Mouse (Mus musculus) lung, postnatal 0 days (tissue): ENCODE results near the gene Kcnj5. TPM values are rescaled to one million over a fixed set of nuclear protein-coding genes. Genes with fewer than 3 reads are reported as not detected.

Experiments
- ATAC-seq: fragments of 200-750 bp; cut with Nextera tagmentation; 2 replicates; pipeline ENCODE4 v1.8.0; 2017; ENCODE audit warnings: moderate library complexity
- DNase-seq: peaks from one replicate; pipeline ENCODE4 v3.0.0-alpha.2; 2016; ENCODE audit warnings: low spot score
- H3K27ac ChIP-seq: fragments of 300-500 bp; sonication (generic); 2 replicates; pipeline ENCODE4 v1.5.1; 2014; ENCODE audit warnings: antibody characterized with exemption, mild to moderate bottlenecking, low read length, mixed read lengths
- H3K27me3 ChIP-seq: fragments of 300-500 bp; sonication (generic); replicated peaks from 2 replicates; pipeline ENCODE4 v1.6.1; 2014; ENCODE audit warnings: low read length, mixed read lengths; ENCODE audit not compliant: insufficient read depth
- H3K36me3 ChIP-seq: fragments of 300-500 bp; sonication (generic); 2 replicates; pipeline ENCODE4 v1.6.1; 2014; ENCODE audit warnings: low read length, mixed read lengths; ENCODE audit not compliant: insufficient read depth
- H3K4me1 ChIP-seq: fragments of 300-500 bp; sonication (generic); 2 replicates; pipeline ENCODE4 v1.6.1; 2014; ENCODE audit warnings: antibody characterized with exemption, low read depth, low read length, mixed read lengths; ENCODE audit not compliant: insufficient read depth
- H3K4me2 ChIP-seq: fragments of 300-500 bp; sonication (generic); replicated peaks from 2 replicates; pipeline ENCODE4 v1.6.1; 2014; ENCODE audit warnings: low read depth, mild to moderate bottlenecking, low read length, moderate library complexity, mixed read lengths
- H3K4me3 ChIP-seq: fragments of 300-500 bp; sonication (generic); 2 replicates; pipeline ENCODE4 v1.5.1; 2014; ENCODE audit warnings: low read depth, low read length
- H3K9ac ChIP-seq: fragments of 300-500 bp; sonication (generic); replicated peaks from 2 replicates; pipeline ENCODE4 v1.6.1; 2014; ENCODE audit warnings: low read depth, mild to moderate bottlenecking
- H3K9me3 ChIP-seq: fragments of 300-500 bp; sonication (generic); 2 replicates; pipeline ENCODE4 v1.6.1; 2016; ENCODE audit warnings: low read length, mixed read lengths
- CTCF ChIP-seq: IDR thresholded peaks from 2 replicates; pipeline ENCODE4 v1.5.1; 2016; ENCODE audit warnings: antibody characterized with exemption, mild to moderate bottlenecking
- EP300 ChIP-seq: IDR thresholded peaks from 2 replicates; pipeline ENCODE4 v1.6.1; 2016; ENCODE audit warnings: antibody characterized with exemption, mild to moderate bottlenecking, control low read depth
- WGBS: fragments of 180-500 bp; shearing (Covaris S2); extraction: QIAGEN DNeasy Blood & Tissue Kit; methylation state at CpG from one replicate; pipeline ENCODE4 v1.1.7; 2014; 5-methylcytosine and 5-hydroxymethylcytosine counted together
- polyA plus RNA-seq: library from polyadenylated mRNA; unstranded; fragments of >200 nt; fragmentation: Nextera tagmentation; extraction: Ambion mirVana; gene quantifications from 2 replicates; pipeline ENCODE4 v1.2.1, GENCODE M21; 2015

Gene Kcnj5
- polyA plus RNA-seq, 1 experiment from 2014 or later = 0.63 TPM

DNA sequence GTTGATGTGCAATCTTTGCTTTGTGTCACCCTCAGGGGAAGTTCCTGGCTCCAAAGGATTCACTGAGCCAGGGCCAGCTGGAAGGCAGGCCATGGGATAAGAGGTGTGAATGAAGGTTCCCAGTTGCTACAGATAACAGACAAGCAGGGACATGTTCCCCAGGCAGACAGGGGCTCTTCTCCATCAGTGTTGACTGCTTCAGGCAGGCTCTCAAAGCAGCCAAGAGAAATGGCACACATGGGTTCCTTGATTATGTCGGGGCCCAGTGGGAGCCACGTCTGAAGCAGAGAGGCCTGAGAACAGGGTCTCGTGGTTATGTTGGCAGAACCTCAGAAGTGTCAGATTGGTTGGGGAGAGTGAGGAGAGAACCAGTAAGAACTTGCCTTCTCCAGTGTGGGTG, 30.1 kb downstream of the Kcnj5 start:
- peak; percentile 54; the same call in 1 of the 2 replicates for TF ChIP-seq EP300
- TF ChIP-seq CTCF = no peak
- no peaks in the 10 kb centered on the region for H3K27me3 ChIP-seq
- H3K4me3 ChIP-seq = no peak overlapping the region
- H3K4me1 ChIP-seq = no peaks in the 10 kb centered on the region
- no peak overlapping the region for H3K4me2 ChIP-seq
- H3K27ac ChIP-seq = peak overlapping the region; percentile 28; the same call in 1 of the 2 replicates
- H3K9me3 ChIP-seq = no peaks in the 10 kb centered on the region
- WGBS = 58% methylated on average over 3 of the region's 3 CpGs
- ATAC-seq (peak; percentile 90), DNase-seq (peak; percentile 87)
- no peaks in the 10 kb centered on the region for H3K36me3 ChIP-seq
- no peak overlapping the region for H3K9ac ChIP-seq

DNA sequence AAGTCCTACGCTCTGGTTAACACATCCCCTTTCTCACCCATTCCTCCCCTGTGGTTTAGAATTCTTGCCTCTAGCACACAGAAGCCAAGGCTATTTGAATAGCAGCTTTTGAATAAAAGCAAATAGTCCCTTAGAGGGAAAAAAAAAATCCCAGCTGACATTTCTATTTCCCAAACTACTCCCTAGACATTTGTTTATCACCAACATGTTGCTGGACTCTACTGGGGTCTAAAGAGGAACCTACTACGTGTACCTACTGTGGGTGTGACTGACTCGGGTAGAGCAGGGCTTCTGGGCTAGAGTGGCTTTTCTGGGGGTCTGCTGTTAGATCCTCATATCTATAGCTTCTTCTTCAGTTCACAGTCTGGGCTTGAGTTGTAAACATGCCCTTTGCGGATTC, 31.9 kb downstream of the Kcnj5 start:
- H3K4me3 ChIP-seq = no peak overlapping the region
- H3K4me1 ChIP-seq = no peaks in the 10 kb centered on the region
- TF ChIP-seq CTCF (no peak), EP300 (no peak)
- H3K27me3 ChIP-seq = no peaks in the 10 kb centered on the region
- no peak overlapping the region for H3K9ac ChIP-seq
- no peak for DNase-seq
- no peak for ATAC-seq
- H3K4me2 ChIP-seq = 0 out of 2 replicates have a peak overlapping the region, but pooled peaks have one; percentile 22
- WGBS = 39% methylated on average over 4 of the region's 4 CpGs
- no peak overlapping the region for H3K27ac ChIP-seq
- no peaks in the 10 kb centered on the region for H3K36me3 ChIP-seq
- no peaks in the 10 kb centered on the region for H3K9me3 ChIP-seq

DNA sequence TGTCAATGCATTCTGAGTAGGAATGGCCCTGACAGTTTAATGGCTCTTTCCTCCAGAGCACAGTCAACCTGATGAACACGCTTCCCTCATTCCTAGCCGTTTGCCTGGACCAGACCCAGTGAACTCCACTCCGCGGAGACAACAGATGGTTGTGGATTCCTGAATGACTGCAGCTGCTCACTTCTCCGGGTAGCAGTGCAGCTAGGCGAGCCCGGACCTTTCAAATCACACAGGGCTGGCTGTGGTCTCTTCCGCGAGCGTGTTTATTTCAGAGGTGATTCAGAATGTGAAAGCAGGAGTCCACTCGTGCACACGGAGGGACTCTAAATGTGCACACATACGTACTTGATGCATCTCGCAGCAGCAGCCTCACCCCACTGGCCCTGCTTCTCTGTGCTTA, 32.4 kb downstream of the Kcnj5 start:
- 41% methylated on average over 14 of the region's 14 CpGs for WGBS
- DNase-seq (peak; percentile 37), ATAC-seq (peak; percentile 23; the same call in 1 of the 2 replicates)
- Histone ChIP-seq H3K36me3 (no peaks in the 10 kb centered on the region), H3K4me1 (no peaks in the 10 kb centered on the region), H3K27ac (no peak overlapping the region), H3K4me3 (no peak overlapping the region), H3K9ac (no peak overlapping the region), H3K9me3 (no peaks in the 10 kb centered on the region), H3K4me2 (0 out of 2 replicates have a peak overlapping the region, but pooled peaks have one; percentile 22), H3K27me3 (no peaks in the 10 kb centered on the region)
- TF ChIP-seq EP300 = no peak
- TF ChIP-seq CTCF = no peak

- no peaks in the 10 kb centered on the region for H3K36me3 ChIP-seq
- no peak for TF ChIP-seq CTCF
- no peak for TF ChIP-seq EP300
- no peak overlapping the region for H3K4me2 ChIP-seq
- H3K9me3 ChIP-seq = no peaks in the 10 kb centered on the region
- no peaks in the 10 kb centered on the region for H3K27me3 ChIP-seq
- H3K4me1 ChIP-seq = no peaks in the 10 kb centered on the region
- no peak for DNase-seq
- WGBS = 77% methylated on average over 13 of the region's 13 CpGs
- no peak for ATAC-seq
- H3K9ac ChIP-seq = no peak overlapping the region
- H3K4me3 ChIP-seq = no peak overlapping the region
- H3K27ac ChIP-seq = no peak overlapping the region
Observed at GRCm38 (mm10) chr9:32302501-32303150, 41.5 kb downstream of the Kcnj5 start.

GRCm38 (mm10) chr9:32295061-32295800, 48.9 kb downstream of the Kcnj5 start:
- no peak overlapping the region for H3K27ac ChIP-seq
- WGBS = 89% methylated on average over 9 of the region's 9 CpGs
- H3K9me3 ChIP-seq = no peaks in the 10 kb centered on the region
- H3K4me1 ChIP-seq = no peaks in the 10 kb centered on the region
- DNase-seq = no peak
- H3K9ac ChIP-seq = no peak overlapping the region
- TF ChIP-seq CTCF = no peak
- no peak overlapping the region for H3K4me3 ChIP-seq
- H3K36me3 ChIP-seq = no peaks in the 10 kb centered on the region
- H3K4me2 ChIP-seq = no peak overlapping the region
- no peak for ATAC-seq
- no peaks in the 10 kb centered on the region for H3K27me3 ChIP-seq

- Histone ChIP-seq H3K9ac (no peak overlapping the region), H3K4me3 (no peak overlapping the region), H3K4me1 (no peaks in the 10 kb centered on the region), H3K27me3 (no peaks in the 10 kb centered on the region), H3K27ac (no peak overlapping the region), H3K9me3 (no peaks in the 10 kb centered on the region), H3K36me3 (no peaks in the 10 kb centered on the region), H3K4me2 (no peak overlapping the region)
- DNase-seq = peak; percentile 44
- WGBS = 14% methylated on average over 5 of the region's 5 CpGs
- TF ChIP-seq CTCF = no peak
- no peak for TF ChIP-seq EP300
- ATAC-seq = peak; percentile 62; the same call in 1 of the 2 replicates
Observed at GRCm38 (mm10) chr9:32292686-32293085, 51.5 kb downstream of the Kcnj5 start.
